Mouse (Mus musculus): ENCODE results near the gene Rpl22. TPM values are rescaled to one million over a fixed set of nuclear protein-coding genes. Genes with fewer than 3 reads are reported as not detected.

Gene Rpl22
- polyA plus RNA-seq, 1 experiment from 2014 or later, result 360 TPM

DNA sequence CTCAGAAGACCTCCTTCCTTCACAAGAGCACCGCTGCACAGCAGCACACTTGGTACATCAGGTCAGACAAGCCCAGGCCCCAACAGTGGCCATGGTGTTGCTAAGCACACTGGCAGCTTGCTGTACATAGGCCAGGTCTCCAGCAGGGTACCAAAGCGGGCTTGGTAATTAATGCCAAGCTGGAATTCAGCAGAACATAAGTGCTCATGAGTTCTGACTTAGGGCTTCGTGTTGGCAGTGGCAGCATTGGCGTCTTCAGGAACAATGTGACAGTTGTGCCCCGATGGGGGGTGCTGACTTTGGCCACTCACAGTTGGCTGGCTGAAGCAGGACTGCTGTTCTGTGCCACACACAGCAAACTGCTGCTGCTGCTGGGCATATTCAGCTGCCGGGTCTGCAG lies 20.9 kb upstream of the Rpl22 start:
- Histone ChIP-seq H3K4me2 (ENCODE audit: low read depth, low read length, severe bottlenecking) (no peak overlapping the region), H3K27me3 (ENCODE audit: control insufficient read depth, insufficient read depth, low read length) (no peaks in the 10 kb centered on the region; the same call in 1 of the 2 replicates), H3K4me3 (ENCODE audit: low read depth, low read length) (no peak overlapping the region), H3K9ac (ENCODE audit: low read length) (no peak overlapping the region), H3K27ac (ENCODE audit: low read depth, low read length) (no peak overlapping the region), H3K9me3 (ENCODE audit: control insufficient read depth, low read length) (no peaks in the 10 kb centered on the region), H3K4me1 (replicated peaks; ENCODE audit: control insufficient read depth, insufficient read depth, low read length) (no peaks in the 10 kb centered on the region), H3K36me3 (ENCODE audit: control insufficient read depth, insufficient read depth, low read length) (no peaks in the 10 kb centered on the region; the same call in 1 of the 2 replicates)
- ATAC-seq (replicated peaks; ENCODE audit: low FRiP score), result no peak
- WGBS, result 94% methylated on average over 6 of the region's 6 CpGs
- DNase-seq (ENCODE audit: low spot score), result no peak

- Histone ChIP-seq H3K4me1 (replicated peaks; ENCODE audit: control insufficient read depth, insufficient read depth, low read length) (no peaks in the 10 kb centered on the region), H3K27ac (ENCODE audit: low read depth, low read length) (no peak overlapping the region), H3K27me3 (ENCODE audit: control insufficient read depth, insufficient read depth, low read length) (peaks cover 2% of the 10 kb centered on the region), H3K4me3 (ENCODE audit: low read depth, low read length) (no peak overlapping the region), H3K4me2 (ENCODE audit: low read depth, low read length, severe bottlenecking) (no peak overlapping the region), H3K9ac (ENCODE audit: low read length) (no peak overlapping the region), H3K9me3 (ENCODE audit: control insufficient read depth, low read length) (no peaks in the 10 kb centered on the region), H3K36me3 (ENCODE audit: control insufficient read depth, insufficient read depth, low read length) (no peaks in the 10 kb centered on the region; the same call in 1 of the 2 replicates)
- DNase-seq (ENCODE audit: low spot score) (no peak), ATAC-seq (replicated peaks; ENCODE audit: low FRiP score) (no peak)
- WGBS, result 87% methylated on average over 6 of the region's 6 CpGs
Measured at GRCm38 (mm10) chr4:152305991-152306390, 19.6 kb upstream of the Rpl22 start.

GRCm38 (mm10) chr4:152307542-152307941 lies 18.0 kb upstream of the Rpl22 start:
- ATAC-seq (replicated peaks; ENCODE audit: low FRiP score) (no peak), DNase-seq (ENCODE audit: low spot score) (no peak)
- Histone ChIP-seq H3K4me3 (ENCODE audit: low read depth, low read length) (no peak overlapping the region), H3K9me3 (ENCODE audit: control insufficient read depth, low read length) (no peaks in the 10 kb centered on the region), H3K9ac (ENCODE audit: low read length) (no peak overlapping the region), H3K4me2 (ENCODE audit: low read depth, low read length, severe bottlenecking) (no peak overlapping the region), H3K27ac (ENCODE audit: low read depth, low read length) (no peak overlapping the region), H3K4me1 (replicated peaks; ENCODE audit: control insufficient read depth, insufficient read depth, low read length) (0 out of 2 replicates have a peak, but pooled peaks cover 4% of the 10 kb centered on the region), H3K27me3 (ENCODE audit: control insufficient read depth, insufficient read depth, low read length) (peaks cover 16% of the 10 kb centered on the region), H3K36me3 (ENCODE audit: control insufficient read depth, insufficient read depth, low read length) (no peaks in the 10 kb centered on the region; the same call in 1 of the 2 replicates)
- WGBS, result 82% methylated on average over 9 of the region's 9 CpGs

DNA sequence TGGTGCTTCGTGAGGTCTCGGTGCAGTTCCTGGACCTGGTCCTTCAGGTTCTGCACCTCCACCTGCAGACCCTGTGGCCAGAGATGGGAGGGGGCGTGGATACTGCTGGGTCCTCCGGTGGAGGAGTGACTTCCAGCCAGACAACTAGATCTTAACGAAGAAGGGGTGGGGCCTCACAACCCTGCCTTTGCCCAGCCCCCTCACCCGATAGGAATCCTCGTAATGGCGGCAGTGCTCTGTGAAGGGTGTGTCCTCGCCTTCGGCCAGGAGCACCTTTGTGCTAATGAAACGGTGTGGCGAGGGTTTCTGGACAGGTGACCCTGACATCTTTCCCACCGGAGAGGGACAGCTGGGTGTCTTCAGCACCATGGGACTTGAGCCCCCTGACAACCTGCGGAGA lies 13.4 kb upstream of the Rpl22 start:
- no peak for DNase-seq (ENCODE audit: low spot score)

GRCm38 (mm10) chr4:152313211-152313632 lies 12.3 kb upstream of the Rpl22 start:
- peak overlapping the region; percentile 49 for H3K4me2 ChIP-seq (ENCODE audit: low read depth, low read length, severe bottlenecking)
- ATAC-seq (replicated peaks; ENCODE audit: low FRiP score), result peak; percentile 28; the same call in 1 of the 2 replicates
- under 1% methylated on average over 29 of the region's 29 CpGs for WGBS
- peaks cover 73% of the 10 kb centered on the region for H3K27me3 ChIP-seq (ENCODE audit: control insufficient read depth, insufficient read depth, low read length)
- peak; percentile 74 for DNase-seq (ENCODE audit: low spot score)
- H3K4me3 ChIP-seq (ENCODE audit: low read depth, low read length), result peak overlapping the region; percentile 21
- H3K9ac ChIP-seq (ENCODE audit: low read length), result no peak overlapping the region; the same call in 1 of the 2 replicates
- no peaks in the 10 kb centered on the region for H3K36me3 ChIP-seq (ENCODE audit: control insufficient read depth, insufficient read depth, low read length)
- no peaks in the 10 kb centered on the region for H3K9me3 ChIP-seq (ENCODE audit: control insufficient read depth, low read length)
- no peak overlapping the region for H3K27ac ChIP-seq (ENCODE audit: low read depth, low read length)
- peaks cover 11% of the 10 kb centered on the region; the same call in 1 of the 2 replicates for H3K4me1 ChIP-seq (replicated peaks; ENCODE audit: control insufficient read depth, insufficient read depth, low read length)

More for the DNA sequence above, 13.4 kb upstream of the Rpl22 start:
- H3K36me3 ChIP-seq (ENCODE audit: control insufficient read depth, insufficient read depth, low read length), result no peaks in the 10 kb centered on the region
- peaks cover 62% of the 10 kb centered on the region for H3K27me3 ChIP-seq (ENCODE audit: control insufficient read depth, insufficient read depth, low read length)
- H3K4me2 ChIP-seq (ENCODE audit: low read depth, low read length, severe bottlenecking), result no peak overlapping the region
- 3% methylated on average over 14 of the region's 14 CpGs for WGBS
- no peak overlapping the region for H3K9ac ChIP-seq (ENCODE audit: low read length)
- no peak for ATAC-seq (replicated peaks; ENCODE audit: low FRiP score)
- H3K27ac ChIP-seq (ENCODE audit: low read depth, low read length), result no peak overlapping the region
- no peak overlapping the region for H3K4me3 ChIP-seq (ENCODE audit: low read depth, low read length)
- H3K4me1 ChIP-seq (replicated peaks; ENCODE audit: control insufficient read depth, insufficient read depth, low read length), result peaks cover 11% of the 10 kb centered on the region; the same call in 1 of the 2 replicates
- H3K9me3 ChIP-seq (ENCODE audit: control insufficient read depth, low read length), result no peaks in the 10 kb centered on the region

DNA sequence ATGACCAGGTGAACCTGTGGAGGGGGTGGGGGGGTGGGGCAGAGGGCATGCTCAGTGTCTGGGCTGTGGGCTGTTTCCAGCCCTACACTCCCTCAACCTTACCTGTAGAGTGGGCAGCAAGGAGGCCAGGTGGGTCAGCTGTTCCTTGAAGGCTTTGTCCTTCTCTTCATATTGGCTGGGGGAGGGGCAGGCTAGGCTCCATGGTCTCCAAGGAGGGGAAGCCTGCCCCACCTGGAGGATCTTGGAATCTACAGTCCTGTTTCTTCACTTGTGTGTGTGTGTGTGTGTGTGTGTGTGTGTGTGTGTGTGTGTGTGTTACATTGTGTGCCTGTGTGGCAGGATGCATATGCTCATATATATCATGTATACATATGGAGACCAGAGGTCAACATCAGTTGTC lies 11.6 kb upstream of the Rpl22 start:
- H3K4me1 ChIP-seq (replicated peaks; ENCODE audit: control insufficient read depth, insufficient read depth, low read length), result peaks cover 11% of the 10 kb centered on the region; the same call in 1 of the 2 replicates

GRCm38 (mm10) chr4:152315498-152316213 lies 9.9 kb upstream of the Rpl22 start:
- DNase-seq (ENCODE audit: low spot score), result no peak
- Histone ChIP-seq H3K9ac (ENCODE audit: low read length) (no peak overlapping the region), H3K4me1 (replicated peaks; ENCODE audit: control insufficient read depth, insufficient read depth, low read length) (peaks cover 11% of the 10 kb centered on the region; the same call in 1 of the 2 replicates)

More for the DNA sequence above, 11.6 kb upstream of the Rpl22 start:
- H3K27ac ChIP-seq (ENCODE audit: low read depth, low read length), result no peak overlapping the region
- peaks cover 75% of the 10 kb centered on the region for H3K27me3 ChIP-seq (ENCODE audit: control insufficient read depth, insufficient read depth, low read length)
- H3K9me3 ChIP-seq (ENCODE audit: control insufficient read depth, low read length), result no peaks in the 10 kb centered on the region
- H3K4me3 ChIP-seq (ENCODE audit: low read depth, low read length), result no peak overlapping the region
- H3K36me3 ChIP-seq (ENCODE audit: control insufficient read depth, insufficient read depth, low read length), result no peaks in the 10 kb centered on the region
- ATAC-seq (replicated peaks; ENCODE audit: low FRiP score) (no peak), DNase-seq (ENCODE audit: low spot score) (no peak)
- no peak overlapping the region for H3K4me2 ChIP-seq (ENCODE audit: low read depth, low read length, severe bottlenecking)
- H3K9ac ChIP-seq (ENCODE audit: low read length), result no peak overlapping the region

GRCm38 (mm10) chr4:152317631-152318033 lies 7.9 kb upstream of the Rpl22 start:
- H3K4me2 ChIP-seq (ENCODE audit: low read depth, low read length, severe bottlenecking), result no peak overlapping the region
- H3K9me3 ChIP-seq (ENCODE audit: control insufficient read depth, low read length), result no peaks in the 10 kb centered on the region
- H3K4me3 ChIP-seq (ENCODE audit: low read depth, low read length), result no peak overlapping the region
- no peaks in the 10 kb centered on the region for H3K36me3 ChIP-seq (ENCODE audit: control insufficient read depth, insufficient read depth, low read length)
- peaks cover 7% of the 10 kb centered on the region; the same call in 1 of the 2 replicates for H3K4me1 ChIP-seq (replicated peaks; ENCODE audit: control insufficient read depth, insufficient read depth, low read length)
- DNase-seq (ENCODE audit: low spot score) (no peak), ATAC-seq (replicated peaks; ENCODE audit: low FRiP score) (no peak)
- peaks cover 58% of the 10 kb centered on the region for H3K27me3 ChIP-seq (ENCODE audit: control insufficient read depth, insufficient read depth, low read length)
- 85% methylated on average over 6 of the region's 6 CpGs for WGBS
- no peak overlapping the region for H3K9ac ChIP-seq (ENCODE audit: low read length)
- H3K27ac ChIP-seq (ENCODE audit: low read depth, low read length), result no peak overlapping the region

More at GRCm38 (mm10) chr4:152315498-152316213, 9.9 kb upstream of the Rpl22 start:
- H3K4me2 ChIP-seq (ENCODE audit: low read depth, low read length, severe bottlenecking), result 0 out of 2 replicates have a peak overlapping the region, but pooled peaks have one; percentile 26
- no peak for ATAC-seq (replicated peaks; ENCODE audit: low FRiP score)
- no peak overlapping the region for H3K27ac ChIP-seq (ENCODE audit: low read depth, low read length)
- H3K4me3 ChIP-seq (ENCODE audit: low read depth, low read length), result no peak overlapping the region; the same call in 1 of the 2 replicates
- WGBS, result under 1% methylated on average over 43 of the region's 43 CpGs
- H3K9me3 ChIP-seq (ENCODE audit: control insufficient read depth, low read length), result no peaks in the 10 kb centered on the region
- H3K27me3 ChIP-seq (ENCODE audit: control insufficient read depth, insufficient read depth, low read length), result peaks cover 75% of the 10 kb centered on the region
- no peaks in the 10 kb centered on the region for H3K36me3 ChIP-seq (ENCODE audit: control insufficient read depth, insufficient read depth, low read length)
